Mouse (Mus musculus): ENCODE measurements around the gene Gpx2.

GRCm38 (mm10) chr12:76778305-76779083 is 16.9 kb downstream of the Gpx2 start:
- TF ChIP-seq GATA1 (IDR thresholded peaks at IDR 0.05; ENCODE audit: low read length) (no peak), TAL1 (IDR thresholded peaks at IDR 0.05; ENCODE audit: low read length) (no peak)
